Mouse (Mus musculus): ENCODE results near the gene Gprin1. TPM values are rescaled to one million over a fixed set of nuclear protein-coding genes. Genes with fewer than 3 reads are reported as not detected.

Gene Gprin1
- total RNA-seq, 2 experiments from 2014 or later = not detected

- ATAC-seq (replicated peaks; ENCODE audit: poor library complexity, severe bottlenecking) = no peak
Measured at GRCm38 (mm10) chr13:54737488-54738212, 12.0 kb downstream of the Gprin1 start.

- ATAC-seq (replicated peaks; ENCODE audit: poor library complexity, severe bottlenecking) = no peak
Measured at GRCm38 (mm10) chr13:54736931-54737330, 12.7 kb downstream of the Gprin1 start.

- no peak for ATAC-seq (replicated peaks; ENCODE audit: poor library complexity, severe bottlenecking)
Measured at GRCm38 (mm10) chr13:54726131-54726530, 23.5 kb downstream of the Gprin1 start.

GRCm38 (mm10) chr13:54723143-54723542 lies 26.5 kb downstream of the Gprin1 start:
- ATAC-seq (replicated peaks; ENCODE audit: poor library complexity, severe bottlenecking) = no peak

GRCm38 (mm10) chr13:54716916-54717315 lies 32.8 kb downstream of the Gprin1 start:
- ATAC-seq (replicated peaks; ENCODE audit: poor library complexity, severe bottlenecking) = peak; percentile 59

GRCm38 (mm10) chr13:54714996-54715395 lies 34.7 kb downstream of the Gprin1 start:
- no peak for ATAC-seq (replicated peaks; ENCODE audit: poor library complexity, severe bottlenecking)

- no peak for ATAC-seq (replicated peaks; ENCODE audit: poor library complexity, severe bottlenecking)
Measured at GRCm38 (mm10) chr13:54714393-54714792, 35.3 kb downstream of the Gprin1 start.

GRCm38 (mm10) chr13:54710866-54711265 lies 38.8 kb downstream of the Gprin1 start:
- ATAC-seq (replicated peaks; ENCODE audit: poor library complexity, severe bottlenecking) = no peak

GRCm38 (mm10) chr13:54704890-54705289 lies 44.8 kb downstream of the Gprin1 start:
- ATAC-seq (replicated peaks; ENCODE audit: poor library complexity, severe bottlenecking) = no peak

GRCm38 (mm10) chr13:54702507-54702906 lies 47.2 kb downstream of the Gprin1 start:
- ATAC-seq (replicated peaks; ENCODE audit: poor library complexity, severe bottlenecking) = peak; percentile 42

GRCm38 (mm10) chr13:54701243-54701642 lies 48.4 kb downstream of the Gprin1 start, which contains the start of gene Cdhr2:
Gene Cdhr2, plus strand, starts transcription at chr13:54701461.
- no peak for ATAC-seq (replicated peaks; ENCODE audit: poor library complexity, severe bottlenecking)

- ATAC-seq (replicated peaks; ENCODE audit: poor library complexity, severe bottlenecking) = no peak
Measured at GRCm38 (mm10) chr13:54695479-54696230, 54.0 kb downstream of the Gprin1 start.

GRCm38 (mm10) chr13:54694348-54695060 lies 55.2 kb downstream of the Gprin1 start:
- ATAC-seq (replicated peaks; ENCODE audit: poor library complexity, severe bottlenecking) = peak; percentile 36

GRCm38 (mm10) chr13:54693558-54694347 lies 55.9 kb downstream of the Gprin1 start, which contains the start of gene Rnf44:
Gene Rnf44, minus strand, starts transcription at chr13:54693907.
- ATAC-seq (replicated peaks; ENCODE audit: poor library complexity, severe bottlenecking) = peak; percentile 92

- ATAC-seq (replicated peaks; ENCODE audit: poor library complexity, severe bottlenecking) = no peak
Measured at GRCm38 (mm10) chr13:54692711-54693557, 56.7 kb downstream of the Gprin1 start.

- no peak for ATAC-seq (replicated peaks; ENCODE audit: poor library complexity, severe bottlenecking)
Measured at GRCm38 (mm10) chr13:54691737-54692136, 57.9 kb downstream of the Gprin1 start.

- no peak for ATAC-seq (replicated peaks; ENCODE audit: poor library complexity, severe bottlenecking)
Measured at GRCm38 (mm10) chr13:54690151-54690740, 59.4 kb downstream of the Gprin1 start.

- peak; percentile 71 for ATAC-seq (replicated peaks; ENCODE audit: poor library complexity, severe bottlenecking)
Measured at GRCm38 (mm10) chr13:54687575-54688424, 61.9 kb downstream of the Gprin1 start.

Data from granulocyte monocyte progenitor cell, adult 5-6 weeks (primary cell).